Comparison of ENCODE assay signal across 28 mouse cellular contexts in genomic region chr1:13800460-13800859, GRCm38 (mm10).
"Had no signal": no experiment of that assay in that cellular context is flagged by ENCODE, and none has a peak within 500 bp of the region (broad histone marks: within the 10 kb centered on the region; RNA-seq: fewer than 3 reads in every experiment).

No protein-coding gene starts in this region.

- ATAC-seq: forebrain, embryonic 13.5 days; forebrain, embryonic 14.5 days; forebrain, embryonic 15.5 days; forebrain, embryonic 16.5 days; forebrain, postnatal 0 days had no signal

- H3K27me3 ChIP-seq: embryonic facial prominence, embryonic 12.5 days; embryonic facial prominence, embryonic 13.5 days; embryonic facial prominence, embryonic 15.5 days; forebrain, embryonic 12.5 days; forebrain, embryonic 13.5 days; forebrain, embryonic 15.5 days had no signal

- H3K27ac ChIP-seq: embryonic facial prominence, embryonic 10.5 days; embryonic facial prominence, embryonic 12.5 days; embryonic facial prominence, embryonic 13.5 days; embryonic facial prominence, embryonic 15.5 days; forebrain, embryonic 10.5 days; forebrain, embryonic 12.5 days; forebrain, embryonic 13.5 days; forebrain, embryonic 15.5 days; gastrocnemius, adult 2 months; heart, adult 2 months had no signal

- H3K36me3 ChIP-seq: embryonic facial prominence, embryonic 10.5 days; embryonic facial prominence, embryonic 12.5 days; embryonic facial prominence, embryonic 13.5 days; embryonic facial prominence, embryonic 15.5 days; forebrain, embryonic 10.5 days; forebrain, embryonic 12.5 days; forebrain, embryonic 15.5 days had no signal

- H3K4me2 ChIP-seq: embryonic facial prominence, embryonic 12.5 days; embryonic facial prominence, embryonic 13.5 days; embryonic facial prominence, embryonic 15.5 days; forebrain, embryonic 12.5 days; forebrain, embryonic 13.5 days; forebrain, embryonic 15.5 days had no signal

- H3K4me3 ChIP-seq: embryonic facial prominence, embryonic 10.5 days; embryonic facial prominence, embryonic 12.5 days; embryonic facial prominence, embryonic 13.5 days; embryonic facial prominence, embryonic 15.5 days; erythroblast, embryonic 14.5 days; forebrain, embryonic 10.5 days; forebrain, embryonic 12.5 days; forebrain, embryonic 13.5 days; forebrain, embryonic 15.5 days; gastrocnemius, adult 2 months; heart, adult 2 months had no signal

- H3K4me1 ChIP-seq: embryonic facial prominence, embryonic 10.5 days; embryonic facial prominence, embryonic 12.5 days; embryonic facial prominence, embryonic 13.5 days; embryonic facial prominence, embryonic 15.5 days; forebrain, embryonic 10.5 days; forebrain, embryonic 12.5 days; forebrain, embryonic 13.5 days; forebrain, embryonic 15.5 days had no signal

- H3K9me3 ChIP-seq: embryonic facial prominence, embryonic 10.5 days; embryonic facial prominence, embryonic 12.5 days; embryonic facial prominence, embryonic 13.5 days; embryonic facial prominence, embryonic 15.5 days; forebrain, embryonic 10.5 days; forebrain, embryonic 12.5 days; forebrain, embryonic 13.5 days; forebrain, embryonic 15.5 days had no signal

- H3K9ac ChIP-seq: embryonic facial prominence, embryonic 12.5 days; embryonic facial prominence, embryonic 13.5 days; embryonic facial prominence, embryonic 15.5 days; forebrain, embryonic 12.5 days; forebrain, embryonic 13.5 days; forebrain, embryonic 15.5 days; forebrain, postnatal 0 days had no signal

- DNase-seq: cerebellum, adult 2 months; cerebellum, adult 8-10 months; cerebellum, adult 9-10 months; cerebellum, adult 9-11 months; cerebellum, postnatal 10 days; cerebellum, postnatal 14 days; cerebellum, postnatal 25 days; cerebellum, postnatal 36 days; embryo, embryonic 11 days; forebrain, postnatal 0 days; gastrocnemius, adult 2 months; gastrocnemius, postnatal 10 days; gastrocnemius, postnatal 14 days; gastrocnemius, postnatal 25 days; gastrocnemius, postnatal 36 days; heart, adult 18-20 months; heart, adult 2 months had no signal
